Mouse (Mus musculus) heart, postnatal 0 days (tissue): ENCODE data around the gene Nup37. TPM values are rescaled to one million over a fixed set of nuclear protein-coding genes. Genes with fewer than 3 reads are reported as not detected.

Experiments
- ATAC-seq: fragments of 200-750 bp; cut with Nextera tagmentation; 2 replicates; pipeline ENCODE4 v1.8.0; 2017; ENCODE audit warnings: low read depth, moderate number of reproducible peaks, moderate library complexity; ENCODE audit not compliant: insufficient read depth
- DNase-seq: peaks from one replicate; pipeline ENCODE4 v3.0.0-alpha.2; 2016; ENCODE audit warnings: low spot score
- H3K27ac ChIP-seq: fragments of 300-500 bp; sonication (generic); 2 replicates; pipeline ENCODE4 v1.5.1; 2014; ENCODE audit warnings: low read depth, mild to moderate bottlenecking
- H3K27me3 ChIP-seq: fragments of 300-500 bp; sonication (generic); 2 replicates; pipeline ENCODE4 v1.6.1; 2014; ENCODE audit warnings: low read length, mixed read lengths; ENCODE audit not compliant: control insufficient read depth, insufficient read depth
- H3K36me3 ChIP-seq: fragments of 300-500 bp; sonication (generic); replicated peaks from 2 replicates; pipeline ENCODE4 v1.6.1; 2014; ENCODE audit warnings: low read length, mixed read lengths; ENCODE audit not compliant: control insufficient read depth, insufficient read depth
- H3K4me1 ChIP-seq: fragments of 300-500 bp; sonication (generic); 2 replicates; pipeline ENCODE4 v1.6.1; 2014; ENCODE audit warnings: antibody characterized with exemption; ENCODE audit not compliant: control insufficient read depth, insufficient read depth
- H3K4me2 ChIP-seq: fragments of 300-500 bp; sonication (generic); 2 replicates; pipeline ENCODE4 v1.6.1; 2014; ENCODE audit warnings: low read depth, mild to moderate bottlenecking, low read length, moderate library complexity
- H3K4me3 ChIP-seq: fragments of 300-500 bp; sonication (generic); 2 replicates; pipeline ENCODE4 v1.5.1; 2014; ENCODE audit warnings: low read depth, low read length
- H3K9ac ChIP-seq: fragments of 300-500 bp; sonication (generic); replicated peaks from 2 replicates; pipeline ENCODE4 v1.6.1; 2014; ENCODE audit warnings: low read depth, low read length, mixed read lengths
- H3K9me3 ChIP-seq: fragments of 300-500 bp; sonication (generic); replicated peaks from 2 replicates; pipeline ENCODE4 v1.6.1; 2016; ENCODE audit warnings: low read length; ENCODE audit not compliant: control insufficient read depth
- CTCF ChIP-seq: IDR thresholded peaks from 2 replicates; pipeline ENCODE4 v1.5.1; 2016; ENCODE audit warnings: antibody characterized with exemption, control low read depth, low read depth
- EP300 ChIP-seq: IDR thresholded peaks from 2 replicates; pipeline ENCODE4 v1.6.1; 2016; ENCODE audit warnings: antibody characterized with exemption, low read depth
- WGBS: fragments of 180-500 bp; shearing (Covaris S2); extraction: QIAGEN DNeasy Blood & Tissue Kit; methylation state at CpG from one replicate; pipeline ENCODE4 v1.1.7; 2014; 5-methylcytosine and 5-hydroxymethylcytosine counted together
- polyA plus RNA-seq: library from polyadenylated mRNA; unstranded; fragments of >200 nt; fragmentation: Nextera tagmentation; extraction: Ambion mirVana; gene quantifications from 2 replicates; pipeline ENCODE4 v1.2.1, GENCODE M21; 2015
- total RNA-seq: library from RNA; depleted of rRNA; stranded (reverse); fragments of >200 nt; gene quantifications from 2 replicates; pipeline ENCODE4 v1.2.3, GENCODE M21; 2014; ENCODE audit warnings: low replicate concordance

Gene Nup37
- total and polyA plus RNA-seq, 2 experiments from 2014 or later: 21.9 to 24.1 TPM

- 85% methylated on average over 4 of the region's 4 CpGs for WGBS
Measured at GRCm38 (mm10) chr10:88150381-88150780, 3.6 kb downstream of the Nup37 start.

GRCm38 (mm10) chr10:88151658-88152057, 4.9 kb downstream of the Nup37 start:
- Histone ChIP-seq H3K36me3 (peaks cover 52% of the 10 kb centered on the region), H3K27me3 (no peaks in the 10 kb centered on the region), H3K27ac (no peak overlapping the region), H3K9ac (no peak overlapping the region), H3K9me3 (no peaks in the 10 kb centered on the region), H3K4me3 (no peak overlapping the region), H3K4me1 (no peaks in the 10 kb centered on the region), H3K4me2 (no peak overlapping the region)
- no peak for DNase-seq
- ATAC-seq: no peak
- TF ChIP-seq CTCF (no peak), EP300 (no peak)
- WGBS: 75% methylated on average over 6 of the region's 6 CpGs

More at GRCm38 (mm10) chr10:88150381-88150780, 3.6 kb downstream of the Nup37 start:
- DNase-seq (no peak), ATAC-seq (no peak)
- no peaks in the 10 kb centered on the region for H3K27me3 ChIP-seq
- H3K27ac ChIP-seq: no peak overlapping the region
- no peak overlapping the region for H3K9ac ChIP-seq
- H3K36me3 ChIP-seq: peaks cover 47% of the 10 kb centered on the region
- no peak overlapping the region for H3K4me2 ChIP-seq
- TF ChIP-seq EP300 (no peak), CTCF (no peak)
- H3K4me3 ChIP-seq: no peak overlapping the region
- H3K9me3 ChIP-seq: no peaks in the 10 kb centered on the region
- peaks cover 11% of the 10 kb centered on the region for H3K4me1 ChIP-seq

DNA sequence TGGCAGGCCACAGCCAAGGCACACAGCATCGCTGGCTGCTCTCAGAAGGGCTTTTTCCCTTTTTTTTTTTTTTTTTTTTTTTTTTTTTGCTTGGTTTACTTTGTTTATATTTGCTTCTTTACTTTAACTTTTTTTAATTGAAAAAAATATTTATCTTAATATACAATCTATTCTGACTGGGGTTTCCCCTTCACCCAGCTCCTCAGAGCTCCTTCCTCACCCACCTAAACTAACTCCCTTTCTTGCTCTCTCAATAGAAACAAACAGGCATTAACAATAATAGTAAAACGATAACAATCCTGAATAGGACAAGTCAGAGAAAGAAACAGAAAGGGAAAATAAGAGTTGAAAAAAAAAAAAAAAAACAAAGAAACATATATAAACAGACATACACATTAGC, 15.3 kb downstream of the Nup37 start:
- Histone ChIP-seq H3K27ac (no peak overlapping the region), H3K27me3 (no peaks in the 10 kb centered on the region), H3K9me3 (no peaks in the 10 kb centered on the region), H3K4me1 (no peaks in the 10 kb centered on the region), H3K4me2 (no peak overlapping the region), H3K36me3 (peaks cover 25% of the 10 kb centered on the region), H3K4me3 (no peak overlapping the region), H3K9ac (no peak overlapping the region)
- 88% methylated on average over 2 of the region's 2 CpGs for WGBS
- TF ChIP-seq EP300: no peak
- TF ChIP-seq CTCF: no peak
- ATAC-seq: no peak
- no peak for DNase-seq

DNA sequence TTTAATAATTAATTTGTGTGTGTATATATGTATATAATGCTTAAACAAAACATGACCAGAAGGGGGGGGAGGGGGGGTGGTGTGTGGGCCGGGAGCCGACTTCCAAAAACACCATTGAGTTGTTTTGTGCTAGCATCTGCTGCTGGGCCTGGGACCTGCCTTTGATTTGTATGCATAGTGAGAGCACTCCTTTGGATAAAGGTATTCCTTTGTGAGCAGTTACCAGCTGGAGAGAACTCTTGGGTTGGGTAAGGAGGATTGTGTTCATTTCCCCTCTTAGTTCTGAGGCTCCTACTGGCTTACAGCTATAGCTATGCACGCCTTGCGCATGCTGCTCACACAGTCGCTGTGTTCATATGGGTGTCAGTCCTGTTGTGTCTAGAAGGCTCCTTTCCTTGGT, 15.9 kb downstream of the Nup37 start:
- H3K9ac ChIP-seq: no peak overlapping the region
- peaks cover 24% of the 10 kb centered on the region for H3K36me3 ChIP-seq
- DNase-seq (no peak), ATAC-seq (no peak)
- H3K9me3 ChIP-seq: no peaks in the 10 kb centered on the region
- WGBS: 93% methylated on average over 5 of the region's 5 CpGs
- no peaks in the 10 kb centered on the region for H3K27me3 ChIP-seq
- no peak overlapping the region for H3K4me3 ChIP-seq
- H3K27ac ChIP-seq: no peak overlapping the region
- H3K4me2 ChIP-seq: no peak overlapping the region
- TF ChIP-seq CTCF (no peak), EP300 (no peak)
- H3K4me1 ChIP-seq: no peaks in the 10 kb centered on the region

GRCm38 (mm10) chr10:88166158-88166557, 19.4 kb downstream of the Nup37 start:
- 93% methylated on average over 3 of the region's 3 CpGs for WGBS
- Histone ChIP-seq H3K4me2 (no peak overlapping the region), H3K9me3 (no peaks in the 10 kb centered on the region), H3K27me3 (no peaks in the 10 kb centered on the region), H3K36me3 (peaks cover 8% of the 10 kb centered on the region; the same call in 1 of the 2 replicates), H3K27ac (no peak overlapping the region), H3K4me1 (no peaks in the 10 kb centered on the region), H3K4me3 (no peak overlapping the region), H3K9ac (no peak overlapping the region)
- ATAC-seq (no peak), DNase-seq (no peak)
- TF ChIP-seq EP300 (no peak), CTCF (no peak)

- TF ChIP-seq CTCF (no peak), EP300 (no peak)
- Histone ChIP-seq H3K9ac (no peak overlapping the region), H3K9me3 (no peaks in the 10 kb centered on the region), H3K4me2 (no peak overlapping the region), H3K36me3 (no peaks in the 10 kb centered on the region; the same call in none of the 2 replicates), H3K4me3 (no peak overlapping the region), H3K27ac (no peak overlapping the region), H3K4me1 (no peaks in the 10 kb centered on the region), H3K27me3 (no peaks in the 10 kb centered on the region)
- 63% methylated on average over 7 of the region's 7 CpGs for WGBS
- ATAC-seq: no peak
- no peak for DNase-seq
Measured at GRCm38 (mm10) chr10:88167438-88168077, 20.8 kb downstream of the Nup37 start.
